Mouse (Mus musculus) lung, embryonic 14.5 days (tissue): ENCODE measurements around the gene Lsm10. TPM values are rescaled to one million over a fixed set of nuclear protein-coding genes. Genes with fewer than 3 reads are reported as not detected.

Experiments
- ATAC-seq: fragments of 200-750 bp; cut with Nextera tagmentation; 2 replicates; pipeline ENCODE4 v1.8.0; 2017; ENCODE audit warnings: mild to moderate bottlenecking, moderate TSS enrichment, moderate library complexity; ENCODE audit not compliant: insufficient read depth
- DNase-seq: peaks from one replicate; pipeline ENCODE4 v3.0.0-alpha.2; 2015
- H3K27ac ChIP-seq: fragments of 300-500 bp; sonication (generic); 2 replicates; pipeline ENCODE4 v1.5.1; 2014; ENCODE audit warnings: low read depth, mild to moderate bottlenecking, moderate library complexity
- H3K27me3 ChIP-seq: fragments of 300-500 bp; sonication (generic); 2 replicates; pipeline ENCODE4 v1.6.1; 2014; ENCODE audit warnings: low read length, control low read depth; ENCODE audit not compliant: insufficient read depth
- H3K36me3 ChIP-seq: fragments of 300-500 bp; sonication (generic); 2 replicates; pipeline ENCODE4 v1.6.1; 2014; ENCODE audit warnings: control low read depth; ENCODE audit not compliant: insufficient read depth
- H3K4me1 ChIP-seq: fragments of 300-500 bp; sonication (generic); 2 replicates; pipeline ENCODE4 v1.6.1; 2014; ENCODE audit warnings: antibody characterized with exemption, control low read depth; ENCODE audit not compliant: insufficient read depth
- H3K4me2 ChIP-seq: fragments of 300-500 bp; sonication (generic); 2 replicates; pipeline ENCODE4 v1.6.1; 2014; ENCODE audit warnings: mild to moderate bottlenecking
- H3K4me3 ChIP-seq: fragments of 300-500 bp; sonication (generic); 2 replicates; pipeline ENCODE4 v1.5.1; 2014; ENCODE audit warnings: low read depth, low read length
- H3K9ac ChIP-seq: fragments of 300-500 bp; sonication (generic); 2 replicates; pipeline ENCODE4 v1.6.1; 2014
- H3K9me3 ChIP-seq: fragments of 300-500 bp; sonication (generic); 2 replicates; pipeline ENCODE4 v1.6.1; 2016; ENCODE audit warnings: low read depth, low read length, control low read depth
- CTCF ChIP-seq: IDR thresholded peaks from 2 replicates; pipeline ENCODE4 v1.5.1; 2016; ENCODE audit warnings: antibody characterized with exemption, low read depth
- WGBS: fragments of 180-500 bp; shearing (Covaris S2); extraction: QIAGEN DNeasy Blood & Tissue Kit; methylation state at CpG from one replicate; pipeline ENCODE4 v1.1.7; 2014; 5-methylcytosine and 5-hydroxymethylcytosine counted together
- polyA plus RNA-seq: library from polyadenylated mRNA; unstranded; fragments of >200 nt; fragmentation: Nextera tagmentation; extraction: Ambion mirVana; gene quantifications from 2 replicates; pipeline ENCODE4 v1.2.1, GENCODE M21; 2014

Gene Lsm10
- polyA plus RNA-seq, 1 experiment from 2014 or later, result 50.2 TPM

- Histone ChIP-seq H3K9me3 (0 out of 2 replicates have a peak, but pooled peaks cover 6% of the 10 kb centered on the region), H3K9ac (no peak overlapping the region), H3K4me1 (no peaks in the 10 kb centered on the region), H3K4me3 (no peak overlapping the region), H3K27me3 (no peaks in the 10 kb centered on the region), H3K4me2 (no peak overlapping the region), H3K27ac (no peak overlapping the region), H3K36me3 (peaks cover 21% of the 10 kb centered on the region)
- ATAC-seq, result no peak
- no peak for DNase-seq
- no peak for TF ChIP-seq CTCF
- 89% methylated on average over 5 of the region's 5 CpGs for whole genome bisulfite sequencing
Measured at GRCm38 (mm10) chr4:126120052-126120451, 23.6 kb downstream of the Lsm10 start.

- Histone ChIP-seq H3K9me3 (0 out of 2 replicates have a peak, but pooled peaks cover 6% of the 10 kb centered on the region), H3K4me3 (no peak overlapping the region), H3K36me3 (peaks cover 26% of the 10 kb centered on the region), H3K27me3 (no peaks in the 10 kb centered on the region), H3K4me2 (no peak overlapping the region), H3K9ac (no peak overlapping the region), H3K27ac (no peak overlapping the region), H3K4me1 (no peaks in the 10 kb centered on the region)
- no peak for DNase-seq
- ATAC-seq, result no peak
- no peak for TF ChIP-seq CTCF
- 92% methylated on average over 2 of the region's 2 CpGs for WGBS
Measured at GRCm38 (mm10) chr4:126120506-126120905, 24.1 kb downstream of the Lsm10 start.

- no peak for TF ChIP-seq CTCF
- peaks cover 43% of the 10 kb centered on the region for H3K36me3 ChIP-seq
- peak overlapping the region; percentile 19 for H3K27ac ChIP-seq
- H3K4me1 ChIP-seq, result no peaks in the 10 kb centered on the region
- H3K9me3 ChIP-seq, result 0 out of 2 replicates have a peak, but pooled peaks cover 6% of the 10 kb centered on the region
- H3K4me3 ChIP-seq, result no peak overlapping the region
- H3K27me3 ChIP-seq, result no peaks in the 10 kb centered on the region
- no peak overlapping the region for H3K9ac ChIP-seq
- WGBS, result 62% methylated on average over 10 of the region's 10 CpGs
- H3K4me2 ChIP-seq, result no peak overlapping the region
- DNase-seq (peak; percentile 20), ATAC-seq (0 out of 2 replicates have a peak, but pooled peaks have one; percentile 41)
Measured at GRCm38 (mm10) chr4:126123309-126124040, 27.1 kb downstream of the Lsm10 start.

- Histone ChIP-seq H3K9ac (no peak overlapping the region), H3K4me2 (peak overlapping the region; percentile 45), H3K9me3 (no peaks in the 10 kb centered on the region), H3K4me1 (peaks cover 42% of the 10 kb centered on the region), H3K4me3 (no peak overlapping the region), H3K36me3 (peaks cover 47% of the 10 kb centered on the region), H3K27ac (peak overlapping the region; percentile 95), H3K27me3 (no peaks in the 10 kb centered on the region)
- ATAC-seq (peak; percentile 81), DNase-seq (peak; percentile 89)
- no peak for TF ChIP-seq CTCF
- WGBS, result 20% methylated on average over 11 of the region's 11 CpGs
Measured at GRCm38 (mm10) chr4:126130502-126130901, 34.1 kb downstream of the Lsm10 start.

- 34% methylated on average over 10 of the region's 10 CpGs for WGBS
- H3K27ac ChIP-seq, result peak overlapping the region; percentile 95
- no peaks in the 10 kb centered on the region for H3K9me3 ChIP-seq
- H3K4me2 ChIP-seq, result peak overlapping the region; percentile 45
- DNase-seq (peak; percentile 82), ATAC-seq (peak; percentile 50)
- TF ChIP-seq CTCF, result no peak
- peaks cover 42% of the 10 kb centered on the region for H3K4me1 ChIP-seq
- H3K36me3 ChIP-seq, result peaks cover 47% of the 10 kb centered on the region
- H3K4me3 ChIP-seq, result no peak overlapping the region
- H3K9ac ChIP-seq, result peak overlapping the region; percentile 21; the same call in 1 of the 2 replicates
- no peaks in the 10 kb centered on the region for H3K27me3 ChIP-seq
Measured at GRCm38 (mm10) chr4:126131290-126132121, 35.1 kb downstream of the Lsm10 start.

GRCm38 (mm10) chr4:126132636-126133264 is 36.3 kb downstream of the Lsm10 start:
- peak overlapping the region; percentile 95 for H3K27ac ChIP-seq
- DNase-seq (peak; percentile 69), ATAC-seq (peak; percentile 24; the same call in 1 of the 2 replicates)
- no peak overlapping the region for H3K4me3 ChIP-seq
- H3K4me2 ChIP-seq, result no peak overlapping the region
- peaks cover 50% of the 10 kb centered on the region for H3K36me3 ChIP-seq
- no peaks in the 10 kb centered on the region for H3K27me3 ChIP-seq
- no peaks in the 10 kb centered on the region for H3K9me3 ChIP-seq
- TF ChIP-seq CTCF, result no peak
- WGBS, result 23% methylated on average over 6 of the region's 6 CpGs
- peaks cover 42% of the 10 kb centered on the region for H3K4me1 ChIP-seq
- H3K9ac ChIP-seq, result 0 out of 2 replicates have a peak overlapping the region, but pooled peaks have one; percentile 2
